Mouse (Mus musculus) CD8-positive naive resting alpha-beta T cell, adult 2 months (primary cell): Measurements from ENCODE around the gene Gm47429.
"Not testable (repeated sequence)": the region's sequence is repeated elsewhere in the genome, so short reads cannot be mapped to it uniquely, and the experiment has no call there.

Experiments used
- DNase-seq, 2 experiments: peaks; one replicate each; pipeline ENCODE4 v3.0.0; 2022; ENCODE audit warnings: low read depth in 2 of 2, low spot score in 2 of 2

Gene Gm47429

DNA sequence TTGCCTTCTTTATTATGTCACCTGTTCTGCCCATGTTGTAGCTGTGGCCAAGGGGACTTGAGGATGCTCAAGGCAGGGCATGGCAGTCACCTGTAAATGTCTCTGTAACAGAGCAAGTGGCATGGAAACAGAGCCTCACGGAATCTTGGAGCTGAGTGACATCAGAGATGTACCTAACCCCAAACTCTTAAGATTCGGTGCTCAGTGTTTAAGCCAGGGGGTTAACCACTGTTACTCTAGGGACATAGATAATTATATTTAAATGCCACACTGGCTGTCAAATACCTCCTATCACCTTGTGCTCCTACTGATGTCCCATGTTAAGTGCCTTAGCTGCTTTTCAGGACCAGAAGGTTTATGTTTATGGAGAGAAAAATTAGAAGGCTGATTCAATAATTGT lies at the start of gene Gm47429:
TSS of gene Gm47429 (minus strand) at position 101 of the 400 bp plus-strand sequence.
- no peak for DNase-seq

DNA sequence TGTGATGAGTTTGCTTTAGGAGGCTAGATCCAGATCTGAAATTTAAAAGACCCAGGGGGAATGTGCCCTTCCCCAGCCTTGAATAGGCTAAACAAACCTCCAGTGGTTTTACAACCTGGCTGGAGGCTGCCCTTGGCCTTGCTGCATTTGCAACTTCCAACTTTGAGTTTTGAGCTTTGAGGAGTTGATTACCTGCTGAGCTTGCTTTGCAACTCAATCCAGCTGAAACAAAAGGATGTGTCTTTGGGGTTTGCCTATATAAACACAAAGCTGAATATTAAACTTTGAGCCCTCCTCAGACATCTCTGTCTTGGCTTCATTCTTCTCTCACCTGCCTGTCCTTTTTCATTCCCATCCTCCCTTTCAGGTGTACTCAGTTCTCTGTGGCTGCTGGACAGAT lies 44.8 kb upstream of the Gm47429 start:
- DNase-seq, result not testable (repeated sequence)

DNA sequence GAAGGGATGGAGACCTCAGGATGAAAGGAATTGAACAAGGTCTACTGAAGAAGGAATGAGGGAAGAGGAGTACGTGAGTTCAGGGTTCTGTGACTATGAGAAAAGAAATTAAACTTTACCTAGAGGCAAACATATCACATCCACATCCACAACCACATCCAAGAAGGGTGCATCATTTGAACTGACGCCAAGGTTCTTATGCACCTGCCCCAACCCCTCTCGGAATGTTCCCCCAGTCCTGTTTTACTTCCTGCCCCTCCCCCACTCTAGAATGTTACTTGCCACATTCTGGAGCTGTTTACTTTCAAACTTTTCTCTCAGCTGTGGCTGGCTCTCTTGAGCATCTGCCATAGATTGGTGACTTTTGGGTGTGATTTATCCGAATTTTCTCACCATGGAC lies 23.3 kb upstream of the Gm47429 start, which contains the start of gene Nutm2:
TSS of gene Nutm2 (plus strand) at position 301 of the 400 bp plus-strand sequence.
- no peak for DNase-seq

DNA sequence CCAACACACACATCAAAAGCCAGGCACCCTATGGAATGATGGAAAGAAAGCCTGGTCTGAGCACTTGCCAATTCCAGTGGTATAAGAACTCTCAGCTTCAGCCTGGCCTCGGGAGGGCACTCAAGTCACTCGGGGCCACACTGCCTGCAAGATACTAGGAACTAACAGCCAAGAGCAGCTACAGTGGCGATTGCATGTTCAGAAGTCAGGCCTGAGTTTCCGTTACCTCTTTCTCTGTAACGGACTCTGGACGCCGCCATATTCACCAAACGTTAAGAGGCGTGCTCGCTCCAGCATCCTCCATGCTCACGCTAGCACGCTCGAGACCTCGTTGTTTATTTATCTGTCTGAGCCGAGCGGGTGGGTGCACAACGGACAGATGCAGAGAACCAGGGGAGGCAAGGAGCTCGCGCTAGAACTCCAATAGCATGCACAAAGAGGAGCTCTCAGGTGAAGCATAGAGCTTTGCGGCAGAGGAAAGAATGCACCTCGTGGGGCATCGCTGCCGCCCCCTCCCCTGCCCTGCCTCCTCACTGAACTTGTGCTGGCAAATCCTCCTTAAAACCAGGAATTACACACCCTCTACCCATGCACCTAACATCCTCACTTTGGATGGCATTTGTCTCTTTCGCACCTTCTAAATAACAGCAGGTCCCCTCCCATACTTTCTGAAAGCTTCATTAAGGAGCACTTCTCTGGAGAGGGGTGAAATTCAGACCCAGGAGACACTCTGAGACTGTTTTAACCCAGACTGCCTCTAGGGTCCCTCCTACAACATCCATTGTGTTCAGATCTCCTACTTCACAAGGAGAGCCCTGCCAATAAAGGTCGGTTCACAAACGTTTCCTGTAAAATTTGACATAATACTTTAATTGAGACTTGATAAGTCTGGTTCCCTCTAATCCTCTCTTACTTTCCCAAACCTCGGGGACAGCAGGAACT lies 21.2 kb upstream of the Gm47429 start:
- DNase-seq, result no peak

DNA sequence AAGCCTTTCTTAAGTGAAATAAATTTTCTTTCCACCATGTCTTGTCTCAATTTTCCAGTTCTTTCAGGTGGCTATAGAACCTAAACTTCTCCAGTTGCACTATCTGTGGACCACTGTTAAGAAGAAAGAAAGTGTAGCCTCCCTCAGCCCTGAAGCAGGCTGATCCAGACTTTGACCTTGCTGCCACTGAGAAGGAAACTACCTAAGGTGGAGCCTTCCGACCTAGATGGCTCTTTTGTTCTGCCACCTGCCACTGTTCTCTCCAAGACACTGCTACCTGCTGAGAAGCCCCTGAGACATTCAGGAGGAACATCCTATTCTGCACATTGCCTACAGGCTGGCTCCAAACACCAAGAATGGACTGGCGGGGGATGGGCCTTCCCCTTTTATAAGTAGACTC lies 16.7 kb upstream of the Gm47429 start:
- not testable (repeated sequence) for DNase-seq

DNA sequence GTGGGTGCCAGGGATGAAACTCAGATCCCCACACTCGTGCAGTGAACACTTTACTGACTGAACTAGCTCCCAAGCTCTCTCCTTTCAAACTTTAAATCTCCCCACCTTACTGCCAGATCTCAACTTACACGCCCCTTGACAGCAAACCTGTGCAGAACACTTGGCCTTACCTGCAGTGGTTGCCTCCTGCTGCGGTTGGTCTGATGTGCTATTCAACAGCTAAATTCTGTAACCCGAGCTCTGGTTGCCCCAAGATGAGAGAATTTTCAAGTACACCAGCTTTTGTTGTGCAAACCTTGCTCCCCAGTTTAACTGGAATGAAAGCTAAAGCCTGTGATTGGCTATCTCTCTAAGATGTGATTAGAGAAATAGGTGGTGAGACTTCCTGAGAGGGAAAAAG lies 9.7 kb upstream of the Gm47429 start:
- DNase-seq, result no peak

DNA sequence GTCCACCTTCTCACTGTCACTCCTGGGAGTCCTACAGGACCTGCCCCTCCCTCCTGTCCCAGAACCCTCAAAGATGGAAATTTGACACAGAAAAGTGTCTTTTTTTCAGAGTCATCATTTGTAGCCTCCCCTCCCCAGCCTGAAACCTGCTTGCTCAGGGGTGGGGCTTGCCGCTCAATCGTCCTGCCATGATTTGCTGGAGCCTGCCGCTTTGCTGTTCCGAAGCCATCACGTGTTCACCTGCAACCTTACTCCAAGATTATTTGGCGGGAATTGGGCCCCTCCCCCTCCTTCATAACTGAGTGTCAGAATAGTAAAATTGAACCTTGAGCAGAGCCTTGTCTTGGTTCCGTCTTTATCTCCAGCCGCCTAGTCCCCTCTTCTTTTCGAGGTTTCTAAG lies 8.6 kb upstream of the Gm47429 start:
- not testable (repeated sequence) for DNase-seq

DNA sequence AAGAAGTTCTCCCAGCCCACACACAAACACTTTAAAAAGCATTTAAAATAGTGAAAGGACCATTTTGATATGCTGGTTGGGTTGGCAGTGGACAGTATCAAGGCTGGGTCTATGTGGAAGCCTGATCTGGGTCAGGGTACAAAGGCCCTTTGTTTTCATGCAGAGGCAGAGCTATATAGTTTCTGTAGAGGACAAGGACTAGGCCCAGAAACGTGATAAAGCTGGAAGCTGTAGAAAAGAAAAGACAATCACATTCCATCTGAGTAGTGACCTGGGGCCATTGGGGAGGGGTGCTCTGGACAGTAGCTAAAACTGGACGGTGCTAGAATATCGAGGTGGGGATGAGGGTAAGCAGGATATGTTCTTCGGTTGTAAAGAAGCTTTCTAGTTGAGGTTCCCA lies 1.5 kb upstream of the Gm47429 start:
- DNase-seq, result no peak

DNA sequence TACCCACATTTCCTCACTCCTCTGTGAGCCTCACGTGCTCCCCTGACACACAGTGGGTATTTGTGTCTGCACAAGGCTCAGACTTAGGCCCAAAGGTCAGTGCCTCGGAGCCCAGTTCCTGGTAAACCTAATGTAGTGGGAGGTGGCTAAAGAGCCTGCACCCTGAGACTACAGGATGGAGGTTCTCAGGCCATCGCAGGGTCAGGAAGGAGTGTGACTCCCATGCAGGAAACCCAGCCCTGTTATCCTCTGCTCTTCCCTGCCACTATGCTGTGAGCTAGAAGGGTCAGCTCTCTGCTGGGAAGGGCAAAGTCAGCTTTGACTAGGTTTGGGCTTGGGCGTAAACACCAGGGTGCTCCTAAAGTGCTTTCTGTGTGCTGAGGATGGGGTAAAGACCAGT lies 17.0 kb downstream of the Gm47429 start:
- DNase-seq, result no peak

DNA sequence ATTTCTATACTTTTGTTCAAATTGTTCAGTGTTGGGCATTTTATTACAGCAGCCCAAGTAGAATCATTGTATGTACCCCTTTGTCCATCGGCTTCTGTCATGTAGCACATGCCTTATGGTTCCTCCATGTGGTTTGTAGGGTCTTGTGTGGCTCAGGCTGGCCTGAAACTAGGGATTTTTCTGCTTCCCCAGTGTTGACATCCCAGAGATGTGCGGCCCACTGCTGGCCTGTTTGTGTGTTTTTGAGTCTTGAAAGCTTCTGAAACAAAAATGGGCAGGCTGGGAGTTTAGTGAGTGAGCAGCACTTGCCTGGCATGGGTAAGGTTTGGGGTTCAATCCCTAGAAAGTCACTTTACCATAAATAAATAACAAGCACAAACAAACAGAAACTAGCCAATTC lies 19.2 kb downstream of the Gm47429 start:
- no peak for DNase-seq

DNA sequence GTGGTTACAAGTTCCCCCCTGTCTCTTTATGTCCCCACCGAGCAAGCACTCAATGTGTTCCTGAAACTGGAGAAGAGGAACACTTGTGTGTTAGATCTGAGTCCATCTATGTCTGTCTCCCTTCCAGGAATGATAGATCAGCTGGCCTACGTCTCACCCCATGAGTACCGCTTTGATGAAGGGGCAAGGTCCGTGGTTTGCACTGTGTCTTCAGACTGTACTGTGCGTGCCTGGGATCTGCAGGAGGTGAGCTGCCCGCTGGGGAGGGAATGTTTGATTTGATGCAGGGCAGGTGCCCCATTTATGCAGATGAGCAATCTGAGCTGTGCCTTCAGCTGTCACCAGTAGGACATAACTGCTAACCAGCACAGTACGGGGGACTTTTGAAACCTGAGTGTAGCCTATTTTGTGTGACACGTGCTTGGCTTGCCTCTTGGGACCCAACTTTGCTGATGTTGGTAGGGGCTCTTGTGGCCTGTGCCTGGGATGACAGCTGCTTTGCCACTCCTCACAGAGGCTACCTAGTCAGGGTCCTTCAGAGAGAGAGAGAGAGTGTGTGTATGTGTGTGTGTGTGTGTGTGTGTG lies 20.0 kb downstream of the Gm47429 start:
- DNase-seq, result no peak

DNA sequence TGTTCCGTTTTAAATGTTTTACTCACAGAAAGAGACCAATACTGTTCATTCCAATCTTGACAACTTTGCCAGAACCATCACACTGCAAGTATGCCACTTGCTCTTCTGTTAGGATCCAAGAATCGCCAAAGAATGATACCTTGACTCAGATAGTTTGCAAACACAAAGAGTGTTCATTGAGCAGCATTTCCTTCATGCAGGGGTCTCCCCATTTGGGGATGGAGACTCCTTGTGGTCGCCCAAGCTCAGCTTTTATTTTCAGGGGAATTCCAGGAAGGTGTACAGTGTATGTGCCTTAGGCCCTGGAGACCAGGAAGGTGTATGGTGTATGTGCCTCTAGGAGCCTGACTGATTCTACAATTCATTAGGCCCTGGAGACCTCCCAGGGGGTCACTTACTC lies 25.3 kb downstream of the Gm47429 start:
- no peak for DNase-seq

DNA sequence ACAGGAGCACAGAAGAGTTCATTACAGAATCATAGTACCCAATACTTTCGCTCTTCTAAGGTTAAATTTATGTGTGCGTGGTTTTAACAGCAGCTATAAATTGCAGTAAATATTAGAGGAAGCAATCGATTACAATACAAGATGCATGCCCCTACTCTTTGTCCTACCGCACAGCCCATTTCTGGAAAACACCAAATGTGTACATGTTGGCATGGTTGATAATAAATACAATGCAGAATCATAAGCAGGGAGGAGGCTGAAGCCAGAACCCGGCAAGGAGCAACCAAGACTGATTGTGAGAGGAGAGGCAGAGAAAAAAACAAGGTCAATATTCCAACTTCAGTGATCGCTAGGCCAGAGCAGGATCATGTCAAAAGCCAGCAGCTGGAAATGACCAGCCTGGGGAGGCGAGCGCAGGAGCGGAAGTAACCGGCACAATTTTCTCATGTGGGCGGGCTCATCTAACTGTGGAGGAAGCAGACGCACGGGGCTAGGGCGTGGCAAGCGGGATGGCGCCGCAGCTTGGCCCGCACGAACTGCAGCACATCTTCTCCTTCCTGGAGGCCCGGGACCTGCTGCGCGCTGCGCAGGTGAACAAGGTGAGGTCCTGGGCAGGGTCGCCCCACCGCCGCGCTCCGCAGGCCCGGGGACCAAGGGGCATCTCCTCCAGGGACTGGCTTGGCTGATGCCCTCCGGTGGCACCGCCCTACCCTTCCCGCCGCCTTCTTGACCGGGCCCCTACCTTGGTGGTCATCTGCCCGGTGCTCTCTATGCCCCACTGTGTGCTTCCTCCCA lies 26.1 kb downstream of the Gm47429 start, which contains the start of gene Fbxw17:
TSS of gene Fbxw17 (plus strand) at position 476 of the 795 bp plus-strand sequence.
- peak; percentile 18 to 22 for DNase-seq
